Mouse (Mus musculus): ENCODE results near the gene Wdr63.
A peak's percentile ranks its signal among the peaks of the same experiment; 100 is the strongest.

DNA sequence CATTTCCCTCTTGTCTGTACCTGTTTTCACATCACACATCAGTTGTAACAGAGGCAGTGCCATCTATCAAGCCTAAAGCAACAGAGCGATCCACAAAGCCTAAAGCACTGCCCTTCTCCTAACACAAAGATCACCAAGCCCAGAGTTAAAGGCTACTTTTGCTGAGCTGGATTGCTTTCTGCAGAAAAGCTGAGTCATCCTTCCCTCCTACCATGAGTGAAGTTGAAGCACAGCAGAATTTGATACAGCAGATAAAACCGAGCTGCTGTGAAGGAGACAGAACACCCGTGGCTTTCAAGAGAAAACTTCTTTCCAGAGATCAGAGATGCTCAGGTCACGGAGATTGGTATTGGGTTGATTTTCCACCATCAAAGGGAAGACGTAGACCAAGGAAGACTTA is 38.2 kb upstream of the Wdr63 start:
- TF ChIP-seq CTCF (IDR thresholded peaks at IDR 0.05 in 2 of 3, conservative IDR thresholded peaks at IDR 0.05 in 1 of 3; ENCODE audit: control insufficient read depth in 1 of 3, insufficient read depth in 1 of 3, low read depth in 2 of 3, low read length in 3 of 3, poor library complexity in 1 of 3, severe bottlenecking in 1 of 3) (no peak), POLR2A (IDR thresholded peaks at IDR 0.05; ENCODE audit: control insufficient read depth in 1 of 2, insufficient read depth in 1 of 2, low read depth in 1 of 2, low read length in 2 of 2, poor library complexity in 1 of 2) (no peak), USF1 (IDR thresholded peaks at IDR 0.05; ENCODE audit: low read depth, low read length) (no peak), EP300 (IDR thresholded peaks at IDR 0.05; ENCODE audit: low read depth in 1 of 2, low read length in 2 of 2) (peak; percentile 29 to 54; a peak in 1 of 4 replicates), ELF1 (IDR thresholded peaks at IDR 0.05; ENCODE audit: low read depth, low read length) (no peak), MEF2A (IDR thresholded peaks at IDR 0.05; ENCODE audit: extremely low read depth, insufficient replicate concordance, low read depth, low read length, poor library complexity, severe bottlenecking) (no peak), GATA1 (IDR thresholded peaks at IDR 0.05; ENCODE audit: low read depth, low read length) (peak; percentile 44; the same call in 1 of the 2 replicates), CHD2 (IDR thresholded peaks at IDR 0.05; ENCODE audit: low read length) (no peak), MXI1 (IDR thresholded peaks at IDR 0.05; ENCODE audit: low read depth, low read length) (no peak; the same call in 1 of the 2 replicates), UBTF (IDR thresholded peaks at IDR 0.05; ENCODE audit: borderline replicate concordance, insufficient read depth, low read depth, low read length) (no peak), ETS1 (IDR thresholded peaks at IDR 0.05; ENCODE audit: low read depth, low read length) (peak; percentile 56)

Data from MEL (cell line).